Mouse (Mus musculus) liver, adult 2 months (tissue): ENCODE measurements around the gene Alpk1. TPM values are rescaled to one million over a fixed set of nuclear protein-coding genes. Genes with fewer than 3 reads are reported as not detected.

Source experiments
- DNase-seq: peaks from one replicate; pipeline ENCODE4 v3.0.0-alpha.2; 2011; ENCODE audit warnings: low read depth, low spot score; ENCODE audit errors: extremely low read depth
- H3K27ac ChIP-seq: fragments of 200-500 bp; replicated peaks from 2 replicates; pipeline ENCODE4 v1.5.1; 2012; ENCODE audit warnings: low read depth, mild to moderate bottlenecking, control low read depth, inconsistent platforms, low read length; ENCODE audit not compliant: insufficient read depth
- H3K27me3 ChIP-seq: fragments of 200-500 bp; 2 replicates; pipeline ENCODE4 v1.6.1; 2012; ENCODE audit warnings: mild to moderate bottlenecking, moderate library complexity, low read length, inconsistent platforms; ENCODE audit not compliant: control insufficient read depth, insufficient read depth
- H3K36me3 ChIP-seq: fragments of 200-500 bp; 2 replicates; pipeline ENCODE4 v1.6.1; 2012; ENCODE audit warnings: low read length, inconsistent platforms; ENCODE audit not compliant: control insufficient read depth, insufficient read depth
- H3K4me1 ChIP-seq: fragments of 200-500 bp; 2 replicates; pipeline ENCODE4 v1.6.1; 2011; ENCODE audit warnings: low read length; ENCODE audit not compliant: control insufficient read depth, insufficient read depth
- H3K4me3 ChIP-seq: fragments of 200-500 bp; 2 replicates; pipeline ENCODE4 v1.5.1; 2011; ENCODE audit warnings: low read depth, mild to moderate bottlenecking, control low read depth, low read length, moderate library complexity; ENCODE audit not compliant: insufficient read depth
- H3K79me2 ChIP-seq: fragments of 200-500 bp; 2 replicates; pipeline ENCODE4 v1.6.1; 2012; ENCODE audit warnings: inconsistent platforms, mild to moderate bottlenecking, low read length, moderate library complexity; ENCODE audit not compliant: control insufficient read depth, insufficient read depth
- H3K9ac ChIP-seq: fragments of 200-500 bp; 2 replicates; pipeline ENCODE4 v1.6.1; 2012; ENCODE audit warnings: low read depth, mild to moderate bottlenecking, control low read depth, inconsistent platforms, low read length
- CTCF ChIP-seq: fragments of 200-500 bp; IDR thresholded peaks from 2 replicates; pipeline ENCODE4 v1.5.1; 2011; ENCODE audit warnings: low read depth, low read length, control low read depth
- POLR2A ChIP-seq: fragments of 200-500 bp; IDR thresholded peaks from 2 replicates; pipeline ENCODE4 v1.6.1; 2011; ENCODE audit warnings: low read length, control low read depth; ENCODE audit not compliant: insufficient read depth; ENCODE audit errors: extremely low read depth
- WGBS: fragments of 180-500 bp; shearing (Covaris S2); methylation state at CpG from one replicate; pipeline ENCODE4 v1.1.7; 2018; 5-methylcytosine and 5-hydroxymethylcytosine counted together
- polyA plus RNA-seq: library from polyadenylated mRNA; depleted of rRNA; stranded (reverse); fragments of >200 nt; gene quantifications from 2 replicates; pipeline ENCODE4 v1.2.3, GENCODE M21; 2012
- total RNA-seq: library from RNA; depleted of rRNA; stranded (reverse); fragments of >200 nt; gene quantifications from 2 replicates; pipeline ENCODE4 v1.2.3, GENCODE M21; 2014

Alpk1 gene
- total and polyA plus RNA-seq, 2 experiments, result 0.39 to 1.9 TPM

DNA sequence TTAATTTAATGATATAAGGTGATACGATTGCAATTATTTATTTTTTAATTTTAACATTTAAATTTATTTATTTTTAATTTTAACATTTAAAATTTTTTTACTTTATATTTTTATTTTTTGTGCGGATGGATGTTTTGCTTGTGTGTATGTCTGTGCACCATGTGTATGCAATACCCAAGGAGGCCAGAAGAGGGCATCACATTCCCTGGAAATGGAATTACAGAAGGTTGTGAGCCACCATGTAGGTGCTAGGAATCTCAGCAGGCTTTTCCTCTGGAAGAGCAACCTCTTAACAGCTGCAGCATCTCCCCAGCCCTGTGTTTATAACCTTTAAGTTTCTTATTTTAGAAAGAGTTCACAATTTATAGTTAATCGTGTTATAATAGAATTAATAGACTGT, 15.4 kb upstream of the Alpk1 start:
- DNase-seq, result no peak
- Histone ChIP-seq H3K36me3 (peaks cover 6% of the 10 kb centered on the region; the same call in 1 of the 2 replicates), H3K27me3 (no peaks in the 10 kb centered on the region), H3K4me1 (peaks cover 2% of the 10 kb centered on the region; the same call in 1 of the 2 replicates), H3K9ac (no peak overlapping the region), H3K27ac (no peak overlapping the region), H3K79me2 (peaks cover 3% of the 10 kb centered on the region; the same call in 1 of the 2 replicates), H3K4me3 (no peak overlapping the region)
- TF ChIP-seq POLR2A (no peak), CTCF (no peak)
- WGBS, result 98% methylated on average over 3 of the region's 3 CpGs

GRCm38 (mm10) chr3:127793022-127793421, 12.7 kb upstream of the Alpk1 start:
- DNase-seq, result peak; percentile 91
- Histone ChIP-seq H3K9ac (no peak overlapping the region), H3K79me2 (peaks cover 3% of the 10 kb centered on the region; the same call in 1 of the 2 replicates), H3K4me3 (no peak overlapping the region), H3K36me3 (0 out of 2 replicates have a peak, but pooled peaks cover 4% of the 10 kb centered on the region), H3K27me3 (no peaks in the 10 kb centered on the region), H3K27ac (no peak overlapping the region; the same call in none of the 2 replicates), H3K4me1 (peaks cover 7% of the 10 kb centered on the region)
- 50% methylated on average over 7 of the region's 7 CpGs for WGBS
- TF ChIP-seq CTCF (no peak), POLR2A (no peak)

- DNase-seq, result peak; percentile 26
Observed at GRCm38 (mm10) chr3:127791595-127792561, 11.6 kb upstream of the Alpk1 start.

GRCm38 (mm10) chr3:127791056-127791483, 10.7 kb upstream of the Alpk1 start:
- WGBS, result 5% methylated on average over 15 of the region's 15 CpGs
- peak overlapping the region; percentile 55 for H3K4me3 ChIP-seq
- H3K27me3 ChIP-seq, result no peaks in the 10 kb centered on the region
- peaks cover 7% of the 10 kb centered on the region for H3K4me1 ChIP-seq
- H3K36me3 ChIP-seq, result no peaks in the 10 kb centered on the region
- peak overlapping the region; percentile 72 for H3K27ac ChIP-seq
- H3K79me2 ChIP-seq, result peaks cover 3% of the 10 kb centered on the region; the same call in 1 of the 2 replicates
- H3K9ac ChIP-seq, result peak overlapping the region; percentile 70
- no peak for TF ChIP-seq POLR2A
- TF ChIP-seq CTCF, result no peak
- DNase-seq, result peak; percentile 64

More at GRCm38 (mm10) chr3:127791595-127792561, 11.6 kb upstream of the Alpk1 start:
- H3K27ac ChIP-seq, result peak overlapping the region; percentile 72
- no peaks in the 10 kb centered on the region for H3K27me3 ChIP-seq
- H3K36me3 ChIP-seq, result 0 out of 2 replicates have a peak, but pooled peaks cover 4% of the 10 kb centered on the region
- 67% methylated on average over 4 of the region's 4 CpGs for WGBS
- peaks cover 3% of the 10 kb centered on the region; the same call in 1 of the 2 replicates for H3K79me2 ChIP-seq
- no peak for TF ChIP-seq POLR2A
- no peak for TF ChIP-seq CTCF
- H3K9ac ChIP-seq, result peak overlapping the region; percentile 26
- H3K4me3 ChIP-seq, result no peak overlapping the region
- H3K4me1 ChIP-seq, result peaks cover 7% of the 10 kb centered on the region

DNA sequence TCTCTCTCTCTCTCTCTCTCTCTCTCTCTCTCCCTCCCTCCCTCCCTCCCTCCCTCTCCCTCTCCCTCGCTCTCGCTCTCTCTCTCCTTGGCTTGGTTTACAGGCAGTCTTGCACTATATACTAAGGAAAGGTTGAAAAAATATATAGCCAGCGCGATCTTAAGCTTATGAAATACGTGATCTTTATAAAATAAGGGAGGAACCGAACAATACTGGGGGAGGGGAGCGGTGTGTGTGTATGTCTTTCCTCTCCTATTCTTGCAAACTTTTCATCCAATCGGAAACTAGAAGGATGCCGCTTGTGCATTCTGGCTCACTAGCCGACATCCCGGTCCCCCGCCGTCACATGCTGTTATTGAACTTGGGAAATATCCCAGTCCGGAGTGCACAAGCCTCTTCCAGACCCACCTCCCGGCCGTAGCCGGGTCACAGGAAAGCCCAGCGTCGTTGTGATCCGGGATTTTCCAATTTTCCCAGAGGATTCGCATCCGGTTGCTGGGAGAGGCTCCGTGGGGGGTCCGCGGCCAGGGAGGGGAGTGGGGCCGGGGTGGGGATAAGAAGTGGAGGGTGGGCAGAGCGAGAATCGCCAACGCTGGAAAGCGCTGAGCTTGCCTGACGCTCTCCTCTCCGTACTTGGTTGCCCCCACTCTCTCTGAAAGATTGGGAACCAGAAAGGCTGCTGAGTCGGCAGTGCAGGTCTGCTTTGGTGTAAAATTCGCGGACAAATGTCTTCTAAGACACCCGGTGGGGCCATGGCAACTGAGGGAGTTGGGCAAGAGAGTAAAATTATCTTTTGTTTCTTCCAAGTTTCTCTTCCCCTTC, 10.1 kb upstream of the Alpk1 start:
- under 1% methylated on average over 36 of the region's 36 CpGs for WGBS
- Histone ChIP-seq H3K36me3 (no peaks in the 10 kb centered on the region), H3K27me3 (no peaks in the 10 kb centered on the region), H3K9ac (peak overlapping the region; percentile 72), H3K79me2 (peaks cover 3% of the 10 kb centered on the region; the same call in 1 of the 2 replicates), H3K4me3 (peak overlapping the region; percentile 55), H3K4me1 (peaks cover 7% of the 10 kb centered on the region), H3K27ac (peak overlapping the region; percentile 72)
- 0 out of 2 replicates have a peak, but pooled peaks have one; percentile 30 for TF ChIP-seq POLR2A
- no peak for TF ChIP-seq CTCF
- DNase-seq, result peak; percentile 83
